ENCODE assay signal across 7 mouse cellular contexts in genomic region chr7:136046645-136047363, GRCm38 (mm10).
DNase-seq lines count a peak whose midpoint lies in the region; ATAC-seq and TF ChIP-seq lines count a peak whose summit lies in the region.

No protein-coding gene starts in this region.

- no peak overlapping the region for H3K4me3 ChIP-seq in kidney, adult 2 months (ENCODE audit: insufficient read depth, low read depth, low read length)
- no peak overlapping the region for H3K4me3 ChIP-seq in neural tube, embryonic 15.5 days (replicated peaks)

- intact Hi-C loops in left cerebral cortex, postnatal 36 days (cut with DNase I): no loop called here

- H3K9ac ChIP-seq in neural tube, embryonic 15.5 days (replicated peaks): no peak overlapping the region

- H3K27ac ChIP-seq in kidney, adult 2 months (ENCODE audit: insufficient read depth, low read depth, low read length): no peak overlapping the region
- peak overlapping the region; percentile 85 for H3K27ac ChIP-seq in neural tube, embryonic 15.5 days (replicated peaks)

- no peak for TF ChIP-seq POLR2A in kidney, adult 2 months (IDR thresholded peaks at IDR 0.05; ENCODE audit: low read depth, low read length)

- H3K36me3 ChIP-seq in kidney, adult 2 months (ENCODE audit: control insufficient read depth, insufficient read depth, low read length): no peaks in the 10 kb centered on the region
- H3K36me3 ChIP-seq in neural tube, embryonic 15.5 days: no peaks in the 10 kb centered on the region

- no peaks in the 10 kb centered on the region for H3K9me3 ChIP-seq in neural tube, embryonic 15.5 days (replicated peaks)

- H3K4me1 ChIP-seq in kidney, adult 2 months (ENCODE audit: control insufficient read depth, insufficient read depth, low read length): peaks cover 17% of the 10 kb centered on the region
- H3K4me1 ChIP-seq in neural tube, embryonic 15.5 days: peaks cover 43% of the 10 kb centered on the region

- peak; percentile 86 for ATAC-seq in neural tube, embryonic 15.5 days (ENCODE audit: low FRiP score)

- H3K27me3 ChIP-seq in kidney, adult 2 months (replicated peaks; ENCODE audit: control insufficient read depth, insufficient read depth, low read length): no peaks in the 10 kb centered on the region
- 0 out of 2 replicates have a peak, but pooled peaks cover 2% of the 10 kb centered on the region for H3K27me3 ChIP-seq in neural tube, embryonic 15.5 days (replicated peaks)

- WGBS in kidney, adult 2 months: 22% methylated on average over 14 of the region's 14 CpGs
- WGBS in neural tube, embryonic 15.5 days: 18% methylated on average over 14 of the region's 14 CpGs

- H3K4me2 ChIP-seq in neural tube, embryonic 15.5 days: peak overlapping the region; percentile 25

- TF ChIP-seq CTCF in kidney, adult 2 months (conservative IDR thresholded peaks at IDR 0.05; ENCODE audit: insufficient read depth, insufficient read length, low read depth, low read length): no peak

- DNase-seq in adrenal gland, postnatal 36 days: peak; percentile 65 to 84
- peak; percentile 14 to 36 for DNase-seq in cerebellum, postnatal 36 days
- peak; percentile 33 to 41 for DNase-seq in heart, adult 18-20 months
- peak; percentile 84 for DNase-seq in kidney, adult 2 months
- DNase-seq in left cerebral cortex, postnatal 36 days (ENCODE audit: low spot score in 2 of 2): peak; percentile 42 to 58
- DNase-seq in B cell, adult 2 months: no peak

Comparison
In these comparisons a context has a peak if more than half of its experiments do, and no peak if none do; other contexts are left out.
1. DNase-seq: peak in adrenal gland, postnatal 36 days (2 of 2), cerebellum, postnatal 36 days (2 of 2), heart, adult 18-20 months (2 of 2), kidney, adult 2 months (single experiment) and left cerebral cortex, postnatal 36 days (2 of 2); none in B cell, adult 2 months (0 of 2).